Mouse (Mus musculus): ENCODE results near the gene Gm27027.

The Gm27027 gene

DNA sequence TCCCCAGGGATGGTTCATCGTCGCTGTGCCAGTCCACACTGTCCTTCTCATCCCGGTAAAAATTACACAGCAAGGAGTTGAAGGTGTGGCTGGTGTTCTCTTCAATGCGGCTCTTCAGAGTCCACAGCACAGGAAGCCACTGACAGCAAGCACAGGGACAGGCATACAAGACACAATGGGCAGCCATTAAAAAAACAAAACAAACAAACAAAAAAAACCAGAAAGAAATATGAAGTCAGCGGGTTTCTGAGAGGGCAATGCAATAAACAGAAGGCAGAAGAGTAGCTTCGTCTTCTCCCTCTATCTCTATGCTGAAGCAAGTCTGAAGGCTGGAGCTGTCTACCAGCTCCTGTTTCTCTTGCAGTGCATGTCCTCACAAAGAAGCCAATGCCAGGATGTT lies at the start of gene Gm27027:
Gene Gm27027 (minus strand): TSS at position 101 of the 400 bp plus-strand sequence.
- DNase-seq: no peak

DNA sequence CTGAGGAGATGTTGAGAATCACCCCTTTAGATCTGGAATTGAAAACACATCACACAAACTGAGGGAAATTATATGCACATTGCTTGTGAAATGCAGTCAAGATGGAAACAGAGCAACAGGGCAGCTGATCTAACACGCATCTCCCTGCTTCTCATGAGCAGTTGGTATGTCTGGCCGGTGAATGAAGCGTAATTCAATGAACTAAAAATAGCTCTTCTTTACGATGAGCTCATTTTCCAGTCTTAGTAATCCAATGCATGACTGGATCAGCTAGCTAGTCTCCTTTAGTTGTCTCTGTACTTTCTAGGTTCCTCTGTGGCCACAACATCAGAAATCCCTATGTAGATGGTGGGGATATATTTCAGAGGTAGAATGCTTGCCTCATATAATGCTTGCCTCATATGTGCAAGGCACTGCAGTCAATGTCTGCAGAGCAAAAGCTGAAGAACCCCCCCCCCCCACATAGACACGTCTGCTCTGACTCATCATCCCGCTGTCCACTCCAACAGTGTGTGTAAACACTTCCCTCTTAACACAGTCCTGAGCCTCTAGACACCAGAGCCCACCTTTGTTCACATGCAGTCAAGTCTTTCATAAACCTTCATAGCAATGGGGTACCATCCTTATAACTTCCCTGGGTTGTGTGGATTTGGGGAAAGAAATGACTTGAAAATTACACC lies 49.4 kb upstream of the Gm27027 start:
- DNase-seq: no peak

DNA sequence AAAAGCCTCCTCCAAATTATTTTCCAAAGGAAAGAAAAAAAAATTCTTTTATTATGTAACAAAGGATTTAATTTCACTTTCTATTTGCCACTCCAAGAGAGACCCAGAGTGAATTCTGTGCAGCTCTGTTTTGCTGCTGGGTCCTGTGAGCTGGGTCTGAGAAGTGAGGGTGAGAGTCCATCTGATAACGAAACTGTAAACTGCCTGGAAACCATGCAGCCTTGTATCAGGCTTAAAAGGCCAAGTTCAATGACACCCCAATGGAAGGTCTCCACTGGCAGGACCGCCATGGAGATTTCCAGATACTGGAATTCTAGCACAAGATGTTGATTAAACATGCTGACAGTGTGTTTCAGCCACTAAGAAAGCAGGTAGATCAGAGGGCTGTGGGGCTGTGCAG lies 48.0 kb upstream of the Gm27027 start:
- no peak for DNase-seq

DNA sequence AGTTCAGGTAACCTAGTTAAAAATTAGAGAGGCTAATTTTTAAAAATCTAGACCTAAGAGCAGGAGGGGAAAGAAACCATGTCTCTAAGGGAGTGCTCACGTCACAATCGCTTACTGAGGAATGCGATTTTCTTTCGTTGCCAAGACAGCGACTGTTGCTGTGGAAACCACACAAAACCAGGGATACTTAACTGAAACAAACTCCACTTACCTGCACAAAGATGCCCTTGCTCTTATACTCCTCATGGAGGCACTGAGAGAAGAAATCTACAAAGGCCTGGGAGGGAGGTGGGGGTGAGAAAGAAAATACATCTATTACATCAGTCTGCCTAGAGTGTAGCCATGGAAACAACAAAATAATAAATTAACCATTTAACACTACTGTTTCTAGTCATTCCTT lies 47.5 kb upstream of the Gm27027 start:
- DNase-seq: no peak

DNA sequence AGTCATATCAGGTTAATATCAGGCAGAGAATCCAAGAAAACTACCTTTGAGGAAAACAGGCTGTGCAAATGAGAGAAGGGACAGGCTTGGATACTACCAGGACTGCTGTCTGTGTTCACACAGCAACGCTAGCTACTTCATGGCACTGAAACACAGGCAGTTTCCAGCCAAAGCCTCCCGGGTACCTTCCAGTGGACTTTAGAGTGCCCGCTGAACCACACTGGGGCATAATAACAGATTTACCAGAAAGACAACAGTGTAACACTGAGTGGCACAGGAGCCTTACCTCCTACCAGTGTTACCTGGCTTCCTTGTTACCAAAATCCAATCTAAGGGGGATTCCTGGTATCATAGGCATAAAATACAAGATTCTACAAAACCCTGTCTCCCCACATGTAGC lies 46.3 kb upstream of the Gm27027 start:
- DNase-seq: no peak

DNA sequence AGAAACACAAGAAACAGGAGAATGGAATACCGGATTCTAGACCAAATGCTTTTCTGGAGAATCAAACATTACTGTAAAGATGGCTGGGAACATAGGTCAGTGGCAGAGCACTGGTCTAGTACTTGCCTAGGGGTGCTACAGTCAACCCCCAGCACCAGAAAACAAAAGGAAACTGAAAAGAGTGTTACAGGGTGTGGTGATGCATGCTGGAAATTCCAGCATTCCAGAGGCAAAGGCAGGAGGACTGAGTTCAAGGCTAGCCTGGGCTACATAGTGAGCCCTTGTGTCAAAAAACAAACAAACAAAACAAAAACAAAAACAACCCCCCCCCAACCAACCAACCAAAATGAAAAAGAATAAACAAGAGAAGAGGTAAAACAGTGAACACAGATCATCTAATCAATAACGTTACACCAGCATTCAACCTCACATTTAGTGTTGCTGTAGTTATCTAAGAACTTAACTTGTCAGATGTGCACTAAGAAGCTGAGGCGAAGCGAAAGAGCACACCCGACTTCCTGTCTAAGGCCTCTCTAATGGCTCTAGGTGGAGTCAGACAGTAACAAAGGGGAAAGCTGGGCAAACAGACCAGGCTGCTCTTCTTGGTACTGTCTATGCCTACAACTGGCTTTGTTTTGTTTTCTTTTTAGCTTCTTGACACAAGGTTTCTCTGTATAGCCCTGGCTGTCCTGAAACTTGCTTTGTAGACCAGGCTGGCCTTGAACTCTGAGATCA lies 44.4 kb upstream of the Gm27027 start:
- no peak for DNase-seq

DNA sequence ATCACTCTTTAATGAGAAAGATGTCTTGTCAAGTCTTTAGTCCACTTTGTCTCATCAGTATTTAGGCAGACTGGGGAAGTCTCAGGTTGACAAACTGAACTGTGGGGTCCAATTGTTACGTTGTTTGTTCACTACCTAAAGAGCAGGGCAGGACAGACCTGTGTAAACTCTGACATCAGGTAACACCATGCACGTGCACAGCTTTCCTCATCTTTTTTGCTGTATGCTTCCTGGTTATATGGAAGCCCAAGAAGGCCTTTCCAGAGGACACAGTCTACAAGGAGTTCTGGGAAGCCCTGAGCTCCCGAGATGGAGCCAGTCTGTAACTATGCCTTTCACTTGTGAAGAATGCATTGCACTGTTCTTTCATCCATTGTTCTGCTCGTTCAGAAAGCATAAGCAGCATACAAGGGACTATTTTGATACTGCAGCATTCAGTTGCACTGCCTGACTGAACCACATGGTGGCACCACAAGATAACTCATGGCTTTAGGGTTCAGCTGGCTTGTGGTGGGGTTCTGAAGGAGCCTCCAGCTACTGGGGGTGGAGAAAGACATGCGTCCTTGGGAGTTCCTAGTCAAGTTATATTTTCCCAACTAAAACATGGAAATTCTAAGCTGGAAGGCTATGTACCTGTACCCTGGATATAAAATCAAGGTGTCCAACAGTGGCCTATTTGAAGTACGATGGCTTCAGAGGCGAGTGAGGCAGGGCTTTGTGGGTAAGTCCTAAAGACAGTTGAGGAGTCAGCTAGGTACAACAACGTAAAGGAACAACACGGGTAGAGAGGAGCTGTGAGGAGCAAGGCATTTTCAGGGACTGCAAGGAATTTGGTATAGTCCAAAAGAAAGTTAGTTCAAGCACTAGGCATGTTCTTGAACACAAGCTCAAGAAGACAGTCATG lies 39.5 kb upstream of the Gm27027 start:
- peak; percentile 76 for DNase-seq

DNA sequence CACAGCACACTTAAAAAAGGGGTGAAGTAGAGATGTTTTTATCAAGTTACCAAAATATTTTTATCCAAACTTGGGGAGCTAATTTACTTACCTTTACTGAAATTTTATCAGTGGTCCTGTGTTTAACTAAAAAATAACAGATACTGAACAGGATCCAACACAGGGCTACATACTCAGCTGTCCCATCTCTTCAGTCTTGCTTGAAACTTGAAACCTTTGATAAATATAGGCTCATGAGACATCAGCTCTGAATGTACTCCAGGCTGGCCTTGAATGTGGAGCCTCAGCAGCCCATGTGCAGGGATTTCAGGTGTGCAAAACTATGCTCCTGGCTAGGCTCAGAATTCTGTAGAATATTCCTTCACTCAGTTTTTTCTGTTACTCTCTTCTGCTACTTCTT lies 34.4 kb upstream of the Gm27027 start:
- no peak for DNase-seq

DNA sequence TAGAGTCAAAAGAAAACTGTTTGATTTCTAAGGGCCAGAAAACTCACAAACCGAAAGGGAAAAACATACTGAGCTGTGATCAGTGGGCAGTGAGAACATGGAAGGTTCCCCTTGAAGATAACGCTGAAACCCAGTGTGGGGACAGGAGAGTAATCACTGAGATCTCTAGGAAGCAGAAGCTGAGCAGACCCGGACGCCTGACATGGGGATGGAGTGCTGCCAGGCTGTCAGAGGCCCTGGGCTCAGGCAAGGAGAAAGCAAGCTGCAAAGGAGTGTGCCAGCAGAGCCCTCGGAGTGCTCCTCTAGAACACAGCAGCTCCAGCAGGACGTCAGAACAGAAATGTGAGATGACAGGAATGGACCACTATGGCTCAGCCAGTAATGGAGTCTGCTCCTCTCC lies 28.5 kb upstream of the Gm27027 start:
- no peak for DNase-seq

DNA sequence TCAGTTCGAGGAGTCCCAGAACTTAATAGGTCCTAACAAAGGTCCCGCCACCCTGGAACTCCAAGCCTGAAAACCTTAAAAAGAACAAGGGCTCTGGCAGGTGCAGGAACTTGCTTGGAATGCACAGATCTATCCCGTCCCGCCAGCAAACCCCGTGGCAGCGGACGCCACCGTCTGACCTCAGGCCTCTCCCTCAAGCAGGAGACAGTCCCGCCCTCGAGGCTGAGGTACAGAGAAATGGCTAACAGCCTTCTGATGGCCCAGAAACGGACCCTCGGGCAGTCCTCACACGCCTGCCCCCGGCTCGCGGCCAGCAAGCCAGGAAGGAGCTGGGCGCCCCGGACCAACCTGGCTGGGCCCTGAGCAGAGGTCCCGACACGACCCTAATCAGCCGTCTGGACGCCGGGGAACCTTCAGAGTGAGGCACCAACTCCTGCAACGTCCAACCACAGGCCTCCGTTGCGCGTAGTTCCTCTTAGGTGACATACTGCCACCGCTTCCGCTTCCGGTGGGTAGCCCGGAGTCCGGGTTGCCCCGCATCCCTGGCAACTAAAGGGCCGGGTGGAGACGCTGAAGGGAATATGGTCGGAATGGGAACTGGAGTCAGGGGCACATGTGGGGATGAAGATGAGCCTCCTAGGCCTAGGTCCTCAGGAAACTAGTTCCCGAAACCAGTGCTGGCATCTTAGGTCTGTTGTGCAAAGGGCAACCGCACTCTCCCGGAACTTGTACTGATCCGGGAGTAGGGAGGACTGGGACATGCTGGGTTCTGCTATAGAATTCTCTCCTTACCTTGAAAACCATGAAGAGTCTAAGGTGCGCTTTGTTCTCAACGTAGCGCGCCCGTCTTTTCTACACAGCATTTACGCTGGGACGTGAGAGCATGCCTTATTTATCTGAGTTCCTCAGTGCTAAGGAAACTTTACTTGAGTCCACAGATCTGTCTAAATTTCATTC lies 14.5 kb upstream of the Gm27027 start, which contains the start of gene Alkbh3:
Gene Alkbh3 (minus strand): TSS at position 473 of the 957 bp plus-strand sequence.
- peak; percentile 94 for DNase-seq

DNA sequence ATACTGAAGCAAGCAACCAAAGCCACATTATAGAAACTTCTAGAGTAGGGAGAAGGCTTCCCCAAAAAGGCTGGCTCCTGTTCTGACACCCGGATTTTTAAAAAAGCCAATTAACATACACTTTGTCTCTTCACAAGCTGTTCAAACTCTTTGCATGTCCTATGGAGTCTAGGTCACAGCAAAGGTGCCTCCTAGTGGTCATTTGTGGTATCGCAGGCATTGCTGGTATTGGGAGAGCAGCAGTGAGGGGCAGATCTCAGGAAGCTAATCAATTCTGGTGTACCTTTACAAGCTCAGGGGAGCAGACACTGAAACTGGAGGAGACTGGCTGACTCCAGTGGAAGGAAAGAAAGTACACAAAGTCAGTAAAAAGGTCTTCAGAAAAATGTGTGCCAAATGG lies 6.2 kb upstream of the Gm27027 start:
- DNase-seq: peak; percentile 87

DNA sequence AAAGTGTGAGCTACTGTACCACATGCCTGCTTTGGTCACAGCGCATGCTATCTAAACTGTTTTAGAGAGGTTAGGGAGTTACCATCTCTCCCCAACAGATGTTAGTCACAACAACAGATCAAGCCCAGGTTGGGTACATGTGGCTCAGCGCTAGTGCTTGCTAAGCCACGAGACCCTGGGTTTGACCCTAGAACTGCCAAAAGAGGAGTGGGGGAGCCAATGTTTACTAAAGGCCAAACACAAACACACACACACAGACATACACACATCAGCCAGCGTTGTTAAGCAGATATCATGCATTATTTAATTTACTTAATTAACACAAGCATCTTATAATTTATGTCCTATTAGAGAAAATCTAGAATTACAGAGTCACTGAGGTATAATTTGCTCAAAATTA lies 5.8 kb upstream of the Gm27027 start:
- no peak for DNase-seq

DNA sequence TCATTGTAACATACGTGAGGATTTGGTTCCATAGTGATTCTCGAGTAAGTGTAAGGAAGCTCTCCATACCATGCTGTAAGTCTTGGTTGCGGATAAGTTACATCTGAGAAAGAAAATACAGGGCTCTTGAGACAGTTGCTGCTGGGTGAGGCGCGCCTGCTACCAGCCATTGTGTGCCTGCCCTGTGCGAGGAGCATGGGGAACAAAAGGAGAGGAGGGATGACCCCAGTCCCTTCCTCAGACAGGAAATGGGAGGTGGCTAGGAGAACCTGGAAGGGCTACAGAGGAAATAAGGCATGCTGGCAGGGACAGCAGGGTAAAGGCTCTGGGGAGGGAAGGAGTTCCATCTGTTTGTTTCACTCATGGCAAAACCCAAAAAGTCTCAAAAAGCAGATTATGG lies 5.3 kb upstream of the Gm27027 start:
- peak; percentile 24 for DNase-seq

DNA sequence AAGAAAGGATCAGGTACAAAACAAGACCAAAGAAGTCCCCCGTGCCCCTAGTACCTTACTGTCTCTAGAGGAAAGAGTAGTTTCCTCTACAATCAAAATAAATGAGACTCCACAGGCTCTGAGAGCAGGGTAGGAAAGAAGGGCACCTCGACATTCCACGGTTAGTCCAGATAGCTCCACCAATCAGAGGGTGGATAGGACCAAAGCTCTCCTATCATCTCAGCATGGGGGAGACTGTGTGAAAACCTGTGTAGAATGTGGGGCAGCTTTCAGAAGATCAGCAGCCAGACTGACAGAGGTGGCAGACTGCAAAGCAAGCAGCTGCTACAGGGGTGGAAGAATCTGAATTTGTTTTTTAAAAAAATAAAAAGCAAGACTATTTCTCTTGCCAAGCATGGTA lies 3.3 kb downstream of the Gm27027 start:
- no peak for DNase-seq

DNA sequence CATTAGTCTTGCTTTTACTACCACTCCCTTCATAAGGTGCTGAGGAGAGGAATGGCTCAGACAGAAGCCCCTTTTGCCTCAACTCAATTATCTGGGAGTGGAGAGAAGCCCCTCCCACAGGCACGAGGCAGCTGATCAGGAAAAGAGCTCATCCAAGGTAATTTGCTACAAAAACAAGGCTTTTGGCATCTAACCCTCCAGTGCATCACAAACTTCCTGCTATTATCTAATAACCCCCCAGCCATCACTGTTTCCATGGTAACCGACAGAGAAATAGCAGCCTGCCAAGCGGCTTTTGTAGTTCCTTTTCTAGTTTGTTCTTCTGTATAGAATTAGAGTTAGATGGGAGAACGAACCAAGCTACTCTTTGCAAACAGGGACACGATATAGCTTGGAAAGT lies 3.9 kb downstream of the Gm27027 start:
- peak; percentile 20 for DNase-seq

DNA sequence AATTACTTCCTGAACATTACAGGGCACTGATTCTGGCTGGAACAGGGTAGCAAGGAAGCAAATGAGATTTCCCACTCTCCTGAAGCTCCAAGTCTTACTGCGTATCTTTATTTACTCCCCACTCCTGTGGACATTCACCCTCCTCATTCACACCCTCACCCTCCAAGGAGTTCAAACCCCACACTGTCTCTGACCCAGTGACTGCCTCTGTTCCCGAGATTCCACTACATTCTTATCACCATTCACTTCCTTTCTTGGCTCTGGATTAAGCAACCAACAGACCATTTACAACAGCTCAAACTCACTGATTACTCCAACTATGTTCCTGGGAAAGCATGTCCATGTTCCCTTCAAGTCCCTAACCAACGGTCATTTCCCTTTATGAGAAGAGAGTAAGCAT lies 4.8 kb downstream of the Gm27027 start:
- DNase-seq: no peak

DNA sequence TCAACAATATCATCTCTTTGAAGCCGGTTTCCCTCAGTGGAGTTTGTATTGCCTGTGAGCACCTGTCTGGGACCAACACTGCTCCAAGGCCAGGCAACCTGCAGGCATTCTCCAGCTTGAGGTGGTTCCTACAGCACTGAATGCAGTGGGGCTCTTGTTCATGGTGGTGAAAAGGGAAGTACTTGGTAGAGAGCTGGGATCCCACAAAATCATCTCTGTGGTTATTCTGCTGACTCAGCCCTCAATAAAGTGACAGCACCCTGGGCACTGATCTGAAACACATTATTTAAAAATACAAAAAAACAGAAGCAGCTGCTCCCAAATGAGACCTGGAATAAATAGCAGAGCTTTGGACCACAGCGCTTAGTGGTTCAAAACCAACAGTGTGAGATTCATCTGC lies 7.7 kb downstream of the Gm27027 start:
- no peak for DNase-seq

DNA sequence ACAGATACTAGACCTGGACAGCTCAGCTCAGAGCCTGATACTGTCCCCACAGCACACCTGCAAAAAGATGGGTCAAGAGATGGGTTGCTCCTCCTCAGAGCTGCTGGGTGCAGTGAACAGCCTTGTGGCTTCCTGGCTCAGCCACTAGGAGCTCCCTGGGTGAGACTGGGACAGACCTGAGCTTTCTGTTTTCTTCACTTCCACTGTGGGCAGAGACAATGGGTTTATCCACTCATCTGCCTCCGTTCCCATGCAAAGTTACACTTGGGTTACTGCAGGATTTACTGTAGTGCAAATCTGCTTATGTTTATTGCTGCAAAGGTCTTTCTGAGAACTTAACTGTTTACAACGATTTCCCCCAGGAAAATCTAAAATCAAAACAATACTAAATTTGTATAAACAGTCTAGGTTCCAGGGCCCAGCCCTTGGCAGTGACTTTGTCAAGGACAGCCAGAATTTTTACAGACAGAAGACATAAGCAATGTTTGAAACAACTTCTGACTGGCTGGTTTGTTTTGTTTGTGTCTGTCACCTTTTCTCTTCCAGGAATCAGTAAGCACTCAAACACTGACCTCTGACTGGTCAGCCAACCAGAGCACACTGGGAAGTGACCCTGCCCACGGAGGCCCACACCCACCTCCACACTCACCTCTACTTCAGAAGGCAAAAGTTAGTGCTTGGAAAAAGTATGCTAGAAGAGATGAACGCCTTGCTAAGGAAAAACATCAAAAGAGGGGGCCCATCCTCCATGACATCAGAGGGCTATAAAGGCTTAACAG lies 13.5 kb downstream of the Gm27027 start:
- DNase-seq: no peak

DNA sequence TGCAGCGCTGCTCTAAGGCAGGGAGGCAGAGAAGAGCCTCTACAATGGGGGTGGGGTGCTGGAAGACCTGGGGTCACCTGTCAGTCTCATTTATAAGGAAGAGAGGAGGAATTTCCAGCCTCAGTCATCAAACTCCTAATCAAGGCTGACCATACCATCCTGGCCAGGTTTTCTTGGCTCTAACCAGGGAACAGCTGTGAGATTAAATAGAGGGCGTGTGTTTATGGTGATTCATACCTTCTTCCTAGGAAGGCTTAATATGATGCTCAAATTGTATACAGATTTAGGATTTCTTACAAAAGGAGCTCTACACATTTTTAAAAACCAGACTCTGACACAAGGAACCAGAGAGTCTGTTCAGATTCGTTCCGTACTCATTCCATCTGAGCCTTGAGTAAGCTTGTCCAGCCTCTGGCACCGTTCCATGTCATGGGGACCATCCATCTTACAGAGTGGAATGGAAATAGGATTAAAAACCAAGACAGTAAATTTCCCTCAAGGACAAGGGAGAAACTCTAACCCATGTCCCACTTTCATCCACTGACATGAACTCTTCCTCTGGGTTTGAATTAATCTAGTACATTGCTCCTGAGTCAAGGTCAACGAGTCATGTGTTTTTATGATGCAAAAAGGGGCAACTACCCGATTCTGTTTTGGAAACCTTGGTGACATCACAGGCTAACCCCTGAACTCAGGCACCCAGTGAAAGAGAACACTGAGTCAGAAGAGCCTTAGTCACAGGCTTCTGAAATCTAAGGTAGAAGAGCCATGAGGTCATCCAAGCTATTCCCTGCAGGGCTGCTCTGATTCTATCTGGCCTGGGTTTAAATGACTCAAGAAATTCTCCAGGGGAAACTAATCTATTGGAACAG lies 16.7 kb downstream of the Gm27027 start:
- no peak for DNase-seq

DNA sequence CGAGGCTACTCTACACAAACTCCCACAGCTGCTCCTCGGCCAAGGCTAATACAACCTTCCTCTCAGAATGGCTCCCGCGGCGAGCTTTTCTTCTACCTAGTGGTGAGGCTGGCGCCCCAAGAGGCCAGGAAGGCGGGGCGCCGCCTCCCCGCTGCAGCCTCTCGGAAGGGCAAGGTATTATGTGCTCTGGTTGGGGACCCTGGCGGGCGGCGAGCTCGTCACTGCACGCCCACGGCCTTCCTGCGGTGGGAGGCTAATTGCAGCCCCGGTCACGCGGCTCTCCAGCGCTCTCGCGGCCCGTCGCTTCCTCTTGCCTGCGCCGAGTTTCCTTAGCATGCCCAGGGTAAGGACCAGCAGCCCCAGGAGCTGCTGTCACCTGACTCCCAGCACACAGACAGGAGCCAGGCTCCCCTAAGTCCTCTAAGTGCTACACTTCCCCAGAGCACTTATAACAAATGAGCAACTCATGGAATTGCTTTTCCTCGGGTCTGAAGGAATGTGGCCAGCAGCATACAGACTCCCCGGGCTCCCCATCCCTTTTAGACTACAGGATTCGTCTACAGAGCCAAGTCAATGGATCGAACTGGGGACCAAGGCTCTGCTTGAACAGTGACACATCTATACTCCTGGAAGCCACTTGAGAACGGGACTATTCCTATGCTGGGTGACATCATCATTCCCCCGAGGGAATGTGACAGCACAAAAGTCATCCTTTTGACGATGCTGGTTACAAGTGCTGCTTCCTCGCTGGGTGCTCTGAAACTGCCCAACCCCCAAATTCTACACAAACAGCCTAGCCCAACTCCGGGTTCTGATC lies 19.5 kb downstream of the Gm27027 start:
- peak; percentile 52 for DNase-seq
